Mouse (Mus musculus): ENCODE data around the gene Cxcl15.

Cxcl15 gene

DNA sequence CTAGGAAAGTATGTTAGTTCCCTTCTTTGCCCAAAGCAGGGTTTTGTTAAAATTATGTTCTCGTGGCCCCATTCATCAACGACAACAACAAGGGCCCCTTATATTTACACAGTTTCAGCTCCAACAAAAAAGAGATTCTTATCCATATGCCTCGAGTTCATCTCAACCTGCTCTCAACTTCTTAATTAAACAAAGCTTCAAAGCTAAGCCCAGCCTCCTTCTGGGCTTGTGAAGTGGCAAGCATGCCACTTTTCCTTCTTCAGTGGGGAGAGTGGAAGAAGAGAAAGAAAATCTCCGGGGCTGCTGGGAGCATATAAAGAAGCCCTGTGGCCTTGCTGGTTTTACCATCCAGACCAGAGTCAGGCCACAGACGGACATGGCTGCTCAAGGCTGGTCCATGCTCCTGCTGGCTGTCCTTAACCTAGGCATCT is at the start of gene Cxcl15:
Gene Cxcl15 (plus strand): TSS at position 340 of the 431 bp plus-strand sequence.
- DNase-seq (ENCODE audit: low read depth, low spot score): no peak

DNA sequence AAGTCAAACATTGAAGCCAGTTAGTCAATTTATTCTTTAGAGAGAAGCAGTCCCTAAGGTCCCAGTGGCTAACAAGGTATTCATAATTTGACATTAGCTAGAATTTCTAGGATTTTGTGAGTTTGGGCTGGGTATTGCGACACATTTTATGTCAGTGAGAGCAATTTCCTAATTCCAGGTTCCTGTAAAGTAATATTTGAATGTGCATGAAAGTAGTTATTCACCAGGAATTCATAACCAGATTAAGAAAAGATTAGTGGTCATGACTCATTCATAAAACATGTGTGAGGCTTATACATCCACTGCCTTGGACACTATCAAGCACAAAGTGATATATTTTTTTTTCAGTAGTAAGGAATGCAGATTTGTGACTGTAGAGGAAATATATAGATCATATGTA is 40.4 kb upstream of the Cxcl15 start:
- DNase-seq (ENCODE audit: low read depth, low spot score): no peak

DNA sequence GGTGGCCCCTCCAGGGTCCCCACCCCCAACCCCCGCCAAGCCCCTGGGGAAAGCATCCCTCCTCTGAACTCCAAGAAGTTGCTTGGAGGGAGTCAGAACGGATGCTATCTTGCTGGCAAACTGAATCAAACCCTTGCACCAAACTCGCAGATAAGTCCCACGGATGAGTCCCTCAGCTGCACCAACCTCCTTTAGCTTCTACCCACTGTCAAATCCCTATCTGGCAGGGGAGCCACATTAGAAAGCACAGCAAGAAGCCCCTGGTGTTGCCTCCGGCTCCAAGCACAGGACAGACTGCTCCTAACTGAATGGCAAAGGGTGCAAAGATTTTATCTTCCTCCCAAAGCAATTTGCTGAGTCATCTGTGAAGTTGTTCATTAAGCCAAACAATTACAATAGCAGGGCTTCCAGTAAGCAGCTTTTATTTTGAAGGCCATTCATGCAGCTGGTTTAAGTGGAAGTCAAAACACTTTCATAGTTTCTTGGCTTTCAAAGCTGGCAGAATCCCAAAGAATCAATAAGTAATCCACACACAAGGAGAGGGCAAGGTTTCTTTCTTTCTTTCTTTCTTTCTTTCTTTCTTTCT is 36.2 kb upstream of the Cxcl15 start:
- DNase-seq (ENCODE audit: low read depth, low spot score): peak; percentile 23

DNA sequence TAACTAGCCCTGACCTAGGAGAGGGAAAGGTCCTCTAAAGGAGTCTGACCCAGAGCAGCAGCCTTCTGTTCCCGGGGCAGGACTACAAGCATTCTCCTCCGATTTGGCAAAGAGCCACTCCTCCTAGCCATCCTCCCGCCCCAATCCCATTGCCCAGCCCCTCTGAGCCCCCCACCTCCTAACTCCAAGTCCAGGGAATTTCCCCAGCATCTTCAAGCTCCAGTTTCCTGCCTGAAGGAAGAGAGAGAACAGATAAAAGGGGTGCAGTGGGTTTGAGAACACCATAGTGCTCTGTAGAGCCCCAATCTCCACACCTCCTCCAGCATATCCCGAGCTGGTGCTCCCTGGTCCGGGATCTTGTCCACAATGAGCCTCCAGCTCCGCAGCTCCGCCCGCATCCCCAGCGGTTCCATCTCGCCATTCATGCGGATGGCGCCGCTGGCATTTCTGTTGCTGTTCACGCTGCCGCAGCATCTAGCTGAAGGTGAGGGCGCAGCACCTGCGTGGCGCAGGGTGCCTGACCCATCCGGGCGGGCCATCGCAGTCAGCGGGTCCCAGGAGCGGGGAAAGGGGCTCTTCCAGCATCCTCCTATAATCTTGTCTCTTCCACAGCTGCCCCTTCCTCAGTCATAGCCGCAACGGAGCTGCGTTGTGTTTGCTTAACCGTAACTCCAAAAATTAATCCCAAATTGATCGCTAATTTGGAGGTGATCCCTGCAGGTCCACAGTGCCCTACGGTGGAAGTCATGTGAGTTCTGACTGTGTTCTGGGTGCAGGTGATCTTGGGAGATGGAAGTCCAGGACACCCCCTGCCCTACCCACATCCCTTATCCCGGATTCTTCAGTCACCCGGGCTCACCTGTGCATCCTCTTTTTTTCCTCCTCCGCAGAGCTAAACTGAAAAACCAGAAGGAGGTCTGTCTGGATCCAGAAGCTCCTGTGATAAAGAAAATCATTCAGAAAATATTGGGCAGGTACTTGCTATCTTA is 35.0 kb upstream of the Cxcl15 start, which contains the start of gene Cxcl5:
Gene Cxcl5 (plus strand): TSS at position 284 of the 989 bp plus-strand sequence.
- peak; percentile 50 for DNase-seq (ENCODE audit: low read depth, low spot score)

GRCm38 (mm10) chr5:90760303-90760702 is 34.0 kb upstream of the Cxcl15 start:
- no peak for DNase-seq (ENCODE audit: low read depth, low spot score)

DNA sequence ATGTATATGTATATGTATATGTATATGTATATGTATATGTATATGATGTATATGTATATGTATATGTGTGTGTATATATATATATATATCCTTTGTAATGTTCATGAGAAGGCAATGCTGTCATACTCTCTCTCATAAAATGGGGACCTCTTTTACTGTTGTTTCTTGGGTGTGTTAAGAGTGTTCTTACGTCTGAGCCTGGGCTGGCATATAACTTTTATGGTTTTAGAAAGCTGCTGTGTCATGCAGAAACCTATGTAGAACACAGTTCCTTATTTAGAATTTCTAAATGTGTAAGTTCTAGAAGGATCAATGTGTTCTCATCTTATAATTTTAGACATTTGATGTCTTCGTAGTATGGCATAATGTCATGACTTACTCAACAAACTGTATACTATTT is 33.5 kb upstream of the Cxcl15 start:
- DNase-seq (ENCODE audit: low read depth, low spot score): no peak

DNA sequence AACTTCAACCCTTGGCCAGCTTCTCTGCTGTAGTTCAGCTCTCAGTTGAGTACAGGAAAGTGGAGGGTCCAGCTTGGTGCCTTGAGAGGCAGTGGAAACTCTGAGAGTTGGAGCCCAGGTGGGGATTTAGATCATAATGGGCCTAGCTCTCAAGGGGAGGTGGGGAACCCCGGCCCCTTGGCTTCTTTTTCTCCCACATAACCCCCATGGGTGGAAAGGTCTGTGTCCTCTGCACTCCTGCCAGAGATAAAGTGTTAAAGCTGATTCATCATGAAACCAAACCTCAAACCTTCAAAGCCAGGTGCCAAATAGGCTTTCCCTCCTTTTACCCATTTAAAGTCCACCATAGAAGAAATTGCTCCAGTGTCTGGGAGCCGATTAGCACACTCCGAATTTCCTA is 32.5 kb upstream of the Cxcl15 start:
- no peak for DNase-seq (ENCODE audit: low read depth, low spot score)

GRCm38 (mm10) chr5:90763912-90764665 is 30.2 kb upstream of the Cxcl15 start:
- DNase-seq (ENCODE audit: low read depth, low spot score): no peak

GRCm38 (mm10) chr5:90765821-90766606 is 28.3 kb upstream of the Cxcl15 start:
- DNase-seq (ENCODE audit: low read depth, low spot score): no peak

- peak; percentile 21 for DNase-seq (ENCODE audit: low read depth, low spot score)
Observed at GRCm38 (mm10) chr5:90768218-90768617, 26.1 kb upstream of the Cxcl15 start, which contains the start of gene Ppbp. TSS of gene Ppbp (plus strand) at chr5:90768518.

DNA sequence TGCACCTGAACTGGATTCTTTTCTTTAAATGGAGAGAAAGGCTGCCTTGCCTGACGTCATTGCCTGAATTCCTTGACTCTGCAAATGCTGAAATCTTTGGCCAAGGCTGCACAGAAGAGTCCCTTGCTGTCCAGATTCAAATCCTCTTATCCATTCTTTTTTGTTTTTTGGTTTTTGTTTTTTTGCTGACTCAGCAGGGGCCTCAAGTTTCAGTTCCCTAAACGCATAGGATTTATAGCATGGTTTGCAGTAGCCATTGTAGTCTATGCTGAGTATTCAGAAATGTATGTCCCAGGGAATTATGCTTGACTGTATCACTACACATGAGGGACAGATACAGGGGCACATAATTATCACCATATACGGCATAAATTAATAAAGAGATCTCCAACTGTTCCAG is 23.0 kb upstream of the Cxcl15 start:
- no peak for DNase-seq (ENCODE audit: low read depth, low spot score)

- DNase-seq (ENCODE audit: low read depth, low spot score): no peak
Observed at GRCm38 (mm10) chr5:90771880-90772653, 22.3 kb upstream of the Cxcl15 start, which contains the start of gene Pf4. TSS of gene Pf4 (plus strand) at chr5:90772435.

DNA sequence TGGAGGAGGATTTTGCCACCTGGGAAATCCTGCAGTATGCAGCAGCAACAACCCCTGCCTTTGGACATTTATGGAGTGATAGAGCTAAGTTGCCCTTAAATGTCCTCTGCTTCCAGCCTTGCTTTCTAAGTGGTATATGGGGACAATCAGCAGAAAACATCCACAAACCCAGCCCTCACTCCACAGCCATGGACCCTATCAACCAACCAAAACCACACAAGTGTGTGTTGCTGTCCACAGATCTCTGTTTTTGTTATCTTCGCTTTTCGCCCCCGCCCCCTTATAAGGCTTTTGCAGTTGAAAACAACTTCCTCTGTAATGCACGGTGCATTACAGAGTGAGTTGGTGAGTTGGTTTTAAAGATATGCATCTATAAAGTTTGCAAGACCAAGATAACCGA is 18.8 kb upstream of the Cxcl15 start:
- DNase-seq (ENCODE audit: low read depth, low spot score): no peak

GRCm38 (mm10) chr5:90777621-90778020 is 16.7 kb upstream of the Cxcl15 start:
- DNase-seq (ENCODE audit: low read depth, low spot score): peak; percentile 43

GRCm38 (mm10) chr5:90778856-90779255 is 15.5 kb upstream of the Cxcl15 start:
- no peak for DNase-seq (ENCODE audit: low read depth, low spot score)

DNA sequence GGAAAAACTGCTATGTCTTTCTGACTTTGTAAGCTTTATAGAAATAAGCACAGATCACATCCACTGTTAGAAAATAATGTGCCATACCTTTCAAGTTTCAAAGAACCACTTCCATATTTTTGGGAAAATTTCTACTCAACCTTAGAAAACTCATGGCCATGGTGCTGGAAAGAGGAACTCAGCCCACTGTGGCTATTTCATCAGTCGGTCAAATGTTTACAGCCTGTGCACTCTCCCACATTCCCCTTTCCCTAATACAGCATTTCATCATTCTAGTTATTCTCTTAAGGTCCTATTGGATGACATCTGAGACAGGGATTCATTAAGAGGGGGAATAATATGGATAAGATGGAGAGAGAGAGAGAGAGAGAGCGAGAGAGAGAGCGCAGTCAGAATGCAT is 10.6 kb upstream of the Cxcl15 start:
- DNase-seq (ENCODE audit: low read depth, low spot score): no peak

- DNase-seq (ENCODE audit: low read depth, low spot score): peak; percentile 68
Observed at GRCm38 (mm10) chr5:90785659-90786588, 8.4 kb upstream of the Cxcl15 start, which contains the start of gene Cxcl3. TSS of gene Cxcl3 (plus strand) at chr5:90786103.

- peak; percentile 34 for DNase-seq (ENCODE audit: low read depth, low spot score)
Observed at GRCm38 (mm10) chr5:90788114-90788513, 6.2 kb upstream of the Cxcl15 start.
